Comparison of ENCODE assay signal across 8 mouse cellular contexts in genomic region chr10:78399090-78399657, GRCm38 (mm10). TPM values are rescaled to one million over a fixed set of nuclear protein-coding genes. Genes with fewer than 3 reads are reported as not detected.
A peak's percentile ranks its signal among the peaks of the same experiment; 100 is the strongest.
DNase-seq lines count a peak whose midpoint lies in the region; ATAC-seq and TF ChIP-seq lines count a peak whose summit lies in the region.

No protein-coding gene starts in this region.

- ATAC-seq in embryonic facial prominence, embryonic 14.5 days (ENCODE audit: low read depth) = peak; percentile 45
- peak; percentile 75 for ATAC-seq in kidney, postnatal 0 days (replicated peaks; ENCODE audit: low FRiP score, low read depth)
- peak; percentile 16; the same call in 1 of the 2 replicates for ATAC-seq in midbrain, embryonic 12.5 days (ENCODE audit: low FRiP score, low read depth)

- H3K9me3 ChIP-seq in embryonic facial prominence, embryonic 14.5 days (ENCODE audit: control insufficient read depth, low read length) = no peaks in the 10 kb centered on the region
- no peaks in the 10 kb centered on the region for H3K9me3 ChIP-seq in kidney, postnatal 0 days (replicated peaks; ENCODE audit: low read length)
- H3K9me3 ChIP-seq in midbrain, embryonic 12.5 days = no peaks in the 10 kb centered on the region

- no peak overlapping the region for H3K27ac ChIP-seq in embryonic facial prominence, embryonic 14.5 days (replicated peaks; ENCODE audit: low read depth, low read length)
- no peak overlapping the region for H3K27ac ChIP-seq in kidney, postnatal 0 days
- H3K27ac ChIP-seq in midbrain, embryonic 12.5 days (replicated peaks) = peak overlapping the region; percentile 10

- no peak overlapping the region for H3K9ac ChIP-seq in embryonic facial prominence, embryonic 14.5 days (ENCODE audit: low read depth, low read length)
- H3K9ac ChIP-seq in kidney, postnatal 0 days (ENCODE audit: low read depth, low read length) = no peak overlapping the region
- no peak overlapping the region for H3K9ac ChIP-seq in midbrain, embryonic 12.5 days (replicated peaks)

- H3K4me2 ChIP-seq in embryonic facial prominence, embryonic 14.5 days (ENCODE audit: low read depth, low read length) = no peak overlapping the region
- no peak overlapping the region for H3K4me2 ChIP-seq in kidney, postnatal 0 days (ENCODE audit: low read length)
- H3K4me2 ChIP-seq in midbrain, embryonic 12.5 days (replicated peaks) = no peak overlapping the region

- WGBS in embryonic facial prominence, embryonic 14.5 days = 41% methylated on average over 17 of the region's 17 CpGs
- WGBS in kidney, postnatal 0 days = 32% methylated on average over 17 of the region's 17 CpGs
- 35% methylated on average over 17 of the region's 17 CpGs for WGBS in midbrain, embryonic 12.5 days

- peaks cover 48% of the 10 kb centered on the region for H3K36me3 ChIP-seq in embryonic facial prominence, embryonic 14.5 days (ENCODE audit: control insufficient read depth, insufficient read depth, low read length)
- peaks cover 43% of the 10 kb centered on the region for H3K36me3 ChIP-seq in kidney, postnatal 0 days (ENCODE audit: insufficient read depth, low read length)
- peaks cover 46% of the 10 kb centered on the region for H3K36me3 ChIP-seq in midbrain, embryonic 12.5 days

- no peaks in the 10 kb centered on the region for H3K4me1 ChIP-seq in embryonic facial prominence, embryonic 14.5 days (ENCODE audit: control insufficient read depth, insufficient read depth, low read length)
- 0 out of 2 replicates have a peak, but pooled peaks cover 4% of the 10 kb centered on the region for H3K4me1 ChIP-seq in kidney, postnatal 0 days (replicated peaks; ENCODE audit: insufficient read depth, low read length)
- H3K4me1 ChIP-seq in midbrain, embryonic 12.5 days = peaks cover 23% of the 10 kb centered on the region

- no peaks in the 10 kb centered on the region for H3K27me3 ChIP-seq in embryonic facial prominence, embryonic 14.5 days (replicated peaks; ENCODE audit: control insufficient read depth, insufficient read depth, low read length)
- H3K27me3 ChIP-seq in kidney, postnatal 0 days (ENCODE audit: insufficient read depth, low read length) = no peaks in the 10 kb centered on the region
- 0 out of 2 replicates have a peak, but pooled peaks cover 3% of the 10 kb centered on the region for H3K27me3 ChIP-seq in midbrain, embryonic 12.5 days

- intact Hi-C loops in heart, postnatal 25 days (cut with DNase I) = loop anchor here (5.0 kb wide), 1 partner anchor 372 kb away; no protein-coding TSS in a partner anchor

- TF ChIP-seq CTCF in kidney, postnatal 0 days (IDR thresholded peaks at IDR 0.05; ENCODE audit: low read depth) = no peak

- no peak overlapping the region for H3K4me3 ChIP-seq in embryonic facial prominence, embryonic 14.5 days (ENCODE audit: low read depth, low read length)
- H3K4me3 ChIP-seq in kidney, postnatal 0 days (replicated peaks; ENCODE audit: low read depth, low read length) = no peak overlapping the region
- no peak overlapping the region for H3K4me3 ChIP-seq in midbrain, embryonic 12.5 days

- peak; percentile 94 for DNase-seq in heart, adult 11 months
- DNase-seq in heart, postnatal 25 days (ENCODE audit: low spot score) = no peak
- peak; percentile 98 for DNase-seq in MN1 (ENCODE audit: low spot score)
- peak; percentile 71 for DNase-seq in embryonic facial prominence, embryonic 14.5 days (ENCODE audit: low spot score)
- DNase-seq in kidney, postnatal 0 days (ENCODE audit: low spot score) = peak; percentile 65
- peak; percentile 26 to 46 for DNase-seq in thymus, postnatal 36 days
- DNase-seq in yolk sac, embryonic 10.5 days (ENCODE audit: low spot score) = no peak

RNA-seq across cellular contexts. Expression of gene Rrp1, which starts 13.7 kb away (rescaled TPM):
- total RNA-seq in heart, postnatal 25 days (2021) = 100 to 1,000 TPM in 1 of 2 experiments, 10 to 100 TPM in 1; 92.7 to 102 TPM
- polyA plus RNA-seq in embryonic facial prominence, embryonic 14.5 days (2014; fragmentation: Nextera tagmentation; extraction: Ambion mirVana) = 204 and 237 TPM in 2 replicates
- polyA plus RNA-seq in kidney, postnatal 0 days (2015; fragmentation: Nextera tagmentation; extraction: Ambion mirVana) = 232 and 262 TPM in 2 replicates
- polyA plus RNA-seq in midbrain, embryonic 12.5 days (2016; fragmentation: Nextera tagmentation; extraction: Ambion mirVana) = 320 and 330 TPM in 2 replicates

RNA-seq across cellular contexts. Expression of gene Cstb, which starts 26.3 kb away (rescaled TPM):
- 10 to 100 TPM; 23.7 to 28.4 TPM for total RNA-seq in heart, postnatal 25 days (2021)
- polyA plus RNA-seq in embryonic facial prominence, embryonic 14.5 days (2014; fragmentation: Nextera tagmentation; extraction: Ambion mirVana) = 249 and 258 TPM in 2 replicates
- polyA plus RNA-seq in kidney, postnatal 0 days (2015; fragmentation: Nextera tagmentation; extraction: Ambion mirVana) = 402 and 433 TPM in 2 replicates
- polyA plus RNA-seq in midbrain, embryonic 12.5 days (2016; fragmentation: Nextera tagmentation; extraction: Ambion mirVana) = 112 and 114 TPM in 2 replicates

RNA-seq across cellular contexts. Expression of gene Agpat3, which starts 46.9 kb away (rescaled TPM):
- total RNA-seq in heart, postnatal 25 days (2021) = 100 to 1,000 TPM; 204 to 227 TPM
- 83.2 and 86.1 TPM in 2 replicates for polyA plus RNA-seq in embryonic facial prominence, embryonic 14.5 days (2014; fragmentation: Nextera tagmentation; extraction: Ambion mirVana)
- polyA plus RNA-seq in kidney, postnatal 0 days (2015; fragmentation: Nextera tagmentation; extraction: Ambion mirVana) = 140 and 144 TPM in 2 replicates
- 58.2 TPM in 2 replicates for polyA plus RNA-seq in midbrain, embryonic 12.5 days (2016; fragmentation: Nextera tagmentation; extraction: Ambion mirVana)

Comparison
In these comparisons a context has a peak if more than half of its experiments do, and no peak if none do; other contexts are left out.
1. DNase-seq: peak in heart, adult 11 months (single experiment), MN1 (single experiment), embryonic facial prominence, embryonic 14.5 days (single experiment), kidney, postnatal 0 days (single experiment) and thymus, postnatal 36 days (2 of 2); none in heart, postnatal 25 days (single experiment) and yolk sac, embryonic 10.5 days (single experiment).
2. ATAC-seq: peak in every context shown above with its lines; median percentile 75 in kidney, postnatal 0 days; 45 in embryonic facial prominence, embryonic 14.5 days; 16 in midbrain, embryonic 12.5 days.